Comparison of ENCODE assay signal across 11 mouse cellular contexts in genomic region chr14:25535583-25535943, GRCm38 (mm10).
DNase-seq lines count a peak whose midpoint lies in the region; ATAC-seq lines count a peak whose summit lies in the region.
"Had no signal": no experiment of that assay in that cellular context is flagged by ENCODE, and none has a peak within 500 bp of the region (broad histone marks: within the 10 kb centered on the region; RNA-seq: fewer than 3 reads in every experiment).

No protein-coding gene starts in this region.

- WGBS in forebrain, embryonic 15.5 days: 74% methylated on average over 4 of the region's 4 CpGs
- 89% methylated on average over 4 of the region's 4 CpGs for WGBS in forebrain, embryonic 11.5 days
- WGBS in liver, embryonic 11.5 days: 85% methylated on average over 4 of the region's 4 CpGs
- 88% methylated on average over 4 of the region's 4 CpGs for WGBS in limb, embryonic 10.5 days

- H3K4me1 ChIP-seq in forebrain, embryonic 15.5 days: no peaks in the 10 kb centered on the region
- no peaks in the 10 kb centered on the region for H3K4me1 ChIP-seq in forebrain, embryonic 11.5 days (replicated peaks; ENCODE audit: control insufficient read depth, insufficient read depth, low read length)
- peaks cover 66% of the 10 kb centered on the region for H3K4me1 ChIP-seq in liver, embryonic 11.5 days (replicated peaks; ENCODE audit: control insufficient read depth, insufficient read depth, low read length)
- H3K4me1 ChIP-seq in limb, embryonic 10.5 days: peaks cover 29% of the 10 kb centered on the region

- H3K4me3 ChIP-seq in forebrain, embryonic 15.5 days: no peak overlapping the region
- no peak overlapping the region for H3K4me3 ChIP-seq in forebrain, embryonic 11.5 days (ENCODE audit: low read depth, low read length)
- no peak overlapping the region for H3K4me3 ChIP-seq in liver, embryonic 11.5 days (ENCODE audit: low read depth, low read length)
- no peak overlapping the region for H3K4me3 ChIP-seq in limb, embryonic 10.5 days

- H3K9ac ChIP-seq in forebrain, embryonic 15.5 days (replicated peaks): no peak overlapping the region
- no peak overlapping the region for H3K9ac ChIP-seq in forebrain, embryonic 11.5 days (ENCODE audit: low read length)
- H3K9ac ChIP-seq in liver, embryonic 11.5 days (ENCODE audit: low read depth, low read length): 0 out of 2 replicates have a peak overlapping the region, but pooled peaks have one; percentile 17

- no peak for ATAC-seq in forebrain, embryonic 15.5 days (replicated peaks)
- no peak for ATAC-seq in forebrain, embryonic 11.5 days (replicated peaks; ENCODE audit: low FRiP score)
- no peak for ATAC-seq in liver, embryonic 11.5 days (replicated peaks; ENCODE audit: low FRiP score)

- no peak overlapping the region for H3K4me2 ChIP-seq in forebrain, embryonic 15.5 days (replicated peaks)
- H3K4me2 ChIP-seq in forebrain, embryonic 11.5 days (ENCODE audit: low read depth, low read length, severe bottlenecking): no peak overlapping the region
- peak overlapping the region; percentile 17; the same call in 1 of the 2 replicates for H3K4me2 ChIP-seq in liver, embryonic 11.5 days

- no peaks in the 10 kb centered on the region for H3K27me3 ChIP-seq in forebrain, embryonic 15.5 days
- H3K27me3 ChIP-seq in forebrain, embryonic 11.5 days (ENCODE audit: control insufficient read depth, insufficient read depth, low read length): no peaks in the 10 kb centered on the region
- no peaks in the 10 kb centered on the region for H3K27me3 ChIP-seq in liver, embryonic 11.5 days (replicated peaks; ENCODE audit: control insufficient read depth, insufficient read depth, low read length)
- H3K27me3 ChIP-seq in limb, embryonic 10.5 days (ENCODE audit: low read depth, poor library complexity, severe bottlenecking): no peaks in the 10 kb centered on the region

- no peaks in the 10 kb centered on the region for H3K9me3 ChIP-seq in forebrain, embryonic 15.5 days
- no peaks in the 10 kb centered on the region for H3K9me3 ChIP-seq in forebrain, embryonic 11.5 days (ENCODE audit: control insufficient read depth, low read length)
- no peaks in the 10 kb centered on the region for H3K9me3 ChIP-seq in liver, embryonic 11.5 days (ENCODE audit: control insufficient read depth, low read length)
- H3K9me3 ChIP-seq in limb, embryonic 10.5 days (replicated peaks): no peaks in the 10 kb centered on the region

- DNase-seq in forebrain, embryonic 11.5 days (ENCODE audit: low spot score): no peak
- no peak for DNase-seq in liver, embryonic 11.5 days (ENCODE audit: low spot score)
- DNase-seq in liver: no peak
- DNase-seq in cerebellum, adult 18-20 months: peak; percentile 69 to 77
- no peak for DNase-seq in limb, embryonic 10.5 days (ENCODE audit: low spot score)
- no peak for DNase-seq in embryo, embryonic 9.5 days (ENCODE audit: extremely low spot score)
- DNase-seq in retina, postnatal 1 day: no peak
- DNase-seq: B cell, adult 2 months; kidney, postnatal 14 days; thymus, postnatal 4 days had no signal

- H3K27ac ChIP-seq in forebrain, embryonic 15.5 days (replicated peaks): 0 out of 2 replicates have a peak overlapping the region, but pooled peaks have one; percentile 15
- no peak overlapping the region for H3K27ac ChIP-seq in forebrain, embryonic 11.5 days (ENCODE audit: low read depth, low read length)
- peak overlapping the region; percentile 85; the same call in 1 of the 2 replicates for H3K27ac ChIP-seq in liver, embryonic 11.5 days (ENCODE audit: low read depth, low read length)
- 0 out of 2 replicates have a peak overlapping the region, but pooled peaks have one; percentile 26 for H3K27ac ChIP-seq in limb, embryonic 10.5 days

- peaks cover 8% of the 10 kb centered on the region for H3K36me3 ChIP-seq in forebrain, embryonic 15.5 days
- H3K36me3 ChIP-seq in forebrain, embryonic 11.5 days (ENCODE audit: control insufficient read depth, insufficient read depth, low read length): peaks cover 3% of the 10 kb centered on the region
- H3K36me3 ChIP-seq in liver, embryonic 11.5 days (ENCODE audit: control insufficient read depth, insufficient read depth, low read length): peaks cover 9% of the 10 kb centered on the region
- peaks cover 84% of the 10 kb centered on the region for H3K36me3 ChIP-seq in limb, embryonic 10.5 days

Comparison
In these comparisons a context has a peak if more than half of its experiments do, and no peak if none do; other contexts are left out.
1. DNase-seq: peak in cerebellum, adult 18-20 months (2 of 2); none in forebrain, embryonic 11.5 days (single experiment), liver, embryonic 11.5 days (single experiment), liver (single experiment), limb, embryonic 10.5 days (single experiment), embryo, embryonic 9.5 days (single experiment) and retina, postnatal 1 day (single experiment).